Mouse (Mus musculus): ENCODE data around the gene Fam214a. TPM values are rescaled to one million over a fixed set of nuclear protein-coding genes. Genes with fewer than 3 reads are reported as not detected.

Gene Fam214a
- polyA plus RNA-seq, 1 experiment: 2.9 TPM

- Histone ChIP-seq H3K4me1 (ENCODE audit: control insufficient read depth, insufficient read depth, insufficient read length, low read length) (no peaks in the 10 kb centered on the region), H3K4me3 (ENCODE audit: low read depth, low read length) (no peak overlapping the region), H3K36me3 (ENCODE audit: control insufficient read depth, insufficient read depth, low read length) (peaks cover 7% of the 10 kb centered on the region), H3K27me3 (ENCODE audit: control insufficient read depth, insufficient read depth, low read length) (no peaks in the 10 kb centered on the region), H3K27ac (ENCODE audit: insufficient read depth, low read depth, low read length) (no peak overlapping the region)
- no peak for TF ChIP-seq CTCF (IDR thresholded peaks at IDR 0.05; ENCODE audit: extremely low read depth, insufficient read length, insufficient replicate concordance, low read depth, low read length)
- TF ChIP-seq POLR2A (IDR thresholded peaks at IDR 0.05; ENCODE audit: low read depth, low read length): no peak
- WGBS: 53% methylated on average over 7 of the region's 7 CpGs
Observed at GRCm38 (mm10) chr9:75024089-75024488, 71.4 kb downstream of the Fam214a start.

GRCm38 (mm10) chr9:75025689-75026088 is 73.0 kb downstream of the Fam214a start:
- Histone ChIP-seq H3K27me3 (ENCODE audit: control insufficient read depth, insufficient read depth, low read length) (no peaks in the 10 kb centered on the region), H3K27ac (ENCODE audit: insufficient read depth, low read depth, low read length) (no peak overlapping the region), H3K4me1 (ENCODE audit: control insufficient read depth, insufficient read depth, insufficient read length, low read length) (no peaks in the 10 kb centered on the region), H3K4me3 (ENCODE audit: low read depth, low read length) (no peak overlapping the region), H3K36me3 (ENCODE audit: control insufficient read depth, insufficient read depth, low read length) (0 out of 2 replicates have a peak, but pooled peaks cover 4% of the 10 kb centered on the region)
- TF ChIP-seq POLR2A (IDR thresholded peaks at IDR 0.05; ENCODE audit: low read depth, low read length) (no peak), CTCF (IDR thresholded peaks at IDR 0.05; ENCODE audit: extremely low read depth, insufficient read length, insufficient replicate concordance, low read depth, low read length) (peak; percentile 38; the same call in 1 of the 2 replicates)
- WGBS: 82% methylated on average over 6 of the region's 6 CpGs

DNA sequence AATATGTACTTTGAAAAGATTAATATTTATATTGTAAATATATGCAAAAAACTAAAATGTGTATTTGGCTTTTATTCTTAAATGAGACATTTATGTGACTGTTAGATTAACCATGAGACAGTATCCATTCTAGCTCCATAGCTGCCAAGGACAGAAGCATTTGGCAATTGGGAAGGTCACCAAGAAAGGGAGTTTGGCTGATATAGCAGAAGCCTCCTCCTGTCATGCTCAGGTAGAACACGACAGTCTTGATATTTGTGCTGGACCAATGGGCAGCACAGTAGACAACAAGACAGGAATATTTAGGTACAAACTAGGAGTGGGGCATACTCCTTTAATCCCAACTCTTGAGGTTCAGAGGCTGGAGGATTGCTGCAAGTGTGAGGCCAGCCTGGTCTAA is 79.7 kb downstream of the Fam214a start:
- Histone ChIP-seq H3K4me1 (ENCODE audit: control insufficient read depth, insufficient read depth, insufficient read length, low read length) (peaks cover 8% of the 10 kb centered on the region; the same call in 1 of the 2 replicates), H3K27ac (ENCODE audit: insufficient read depth, low read depth, low read length) (no peak overlapping the region), H3K4me3 (ENCODE audit: low read depth, low read length) (no peak overlapping the region), H3K36me3 (ENCODE audit: control insufficient read depth, insufficient read depth, low read length) (peaks cover 4% of the 10 kb centered on the region; the same call in 1 of the 2 replicates), H3K27me3 (ENCODE audit: control insufficient read depth, insufficient read depth, low read length) (no peaks in the 10 kb centered on the region)
- TF ChIP-seq POLR2A (IDR thresholded peaks at IDR 0.05; ENCODE audit: low read depth, low read length) (no peak), CTCF (IDR thresholded peaks at IDR 0.05; ENCODE audit: extremely low read depth, insufficient read length, insufficient replicate concordance, low read depth, low read length) (no peak)
- 83% methylated on average over 1 of the region's 1 CpGs for WGBS

DNA sequence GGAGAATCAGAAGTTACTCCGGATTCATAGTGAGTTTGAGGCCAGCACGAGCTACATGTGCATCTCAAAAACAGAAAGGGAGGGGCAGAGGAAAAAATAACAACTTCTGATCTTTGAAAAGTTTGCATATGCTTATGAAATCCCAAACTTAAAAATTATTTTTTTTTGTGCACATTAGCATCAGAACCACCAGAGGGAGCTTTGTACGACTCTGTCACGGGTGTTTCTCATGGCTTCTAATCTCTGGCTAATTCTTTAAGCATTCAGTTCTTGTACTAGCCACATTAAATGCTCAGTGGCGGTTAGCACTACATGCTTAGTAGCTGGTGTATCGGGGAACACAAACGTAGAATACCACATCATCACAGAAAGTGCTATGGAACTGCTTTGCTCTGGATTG is 80.5 kb downstream of the Fam214a start:
- H3K4me3 ChIP-seq (ENCODE audit: low read depth, low read length): no peak overlapping the region
- WGBS: 53% methylated on average over 7 of the region's 7 CpGs
- peaks cover 4% of the 10 kb centered on the region; the same call in 1 of the 2 replicates for H3K36me3 ChIP-seq (ENCODE audit: control insufficient read depth, insufficient read depth, low read length)
- H3K27me3 ChIP-seq (ENCODE audit: control insufficient read depth, insufficient read depth, low read length): no peaks in the 10 kb centered on the region
- H3K4me1 ChIP-seq (ENCODE audit: control insufficient read depth, insufficient read depth, insufficient read length, low read length): peaks cover 8% of the 10 kb centered on the region; the same call in 1 of the 2 replicates
- no peak overlapping the region for H3K27ac ChIP-seq (ENCODE audit: insufficient read depth, low read depth, low read length)
- TF ChIP-seq CTCF (IDR thresholded peaks at IDR 0.05; ENCODE audit: extremely low read depth, insufficient read length, insufficient replicate concordance, low read depth, low read length) (no peak), POLR2A (IDR thresholded peaks at IDR 0.05; ENCODE audit: low read depth, low read length) (no peak)

- Histone ChIP-seq H3K27me3 (ENCODE audit: control insufficient read depth, insufficient read depth, low read length) (no peaks in the 10 kb centered on the region), H3K4me1 (ENCODE audit: control insufficient read depth, insufficient read depth, insufficient read length, low read length) (peaks cover 11% of the 10 kb centered on the region; the same call in 1 of the 2 replicates), H3K4me3 (ENCODE audit: low read depth, low read length) (no peak overlapping the region), H3K36me3 (ENCODE audit: control insufficient read depth, insufficient read depth, low read length) (no peaks in the 10 kb centered on the region; the same call in 1 of the 2 replicates), H3K27ac (ENCODE audit: insufficient read depth, low read depth, low read length) (peak overlapping the region; percentile 74)
- no peak for TF ChIP-seq POLR2A (IDR thresholded peaks at IDR 0.05; ENCODE audit: low read depth, low read length)
- no peak for TF ChIP-seq CTCF (IDR thresholded peaks at IDR 0.05; ENCODE audit: extremely low read depth, insufficient read length, insufficient replicate concordance, low read depth, low read length)
- 8% methylated on average over 1 of the region's 1 CpGs for WGBS
Observed at GRCm38 (mm10) chr9:75034691-75035090, 82.0 kb downstream of the Fam214a start.

DNA sequence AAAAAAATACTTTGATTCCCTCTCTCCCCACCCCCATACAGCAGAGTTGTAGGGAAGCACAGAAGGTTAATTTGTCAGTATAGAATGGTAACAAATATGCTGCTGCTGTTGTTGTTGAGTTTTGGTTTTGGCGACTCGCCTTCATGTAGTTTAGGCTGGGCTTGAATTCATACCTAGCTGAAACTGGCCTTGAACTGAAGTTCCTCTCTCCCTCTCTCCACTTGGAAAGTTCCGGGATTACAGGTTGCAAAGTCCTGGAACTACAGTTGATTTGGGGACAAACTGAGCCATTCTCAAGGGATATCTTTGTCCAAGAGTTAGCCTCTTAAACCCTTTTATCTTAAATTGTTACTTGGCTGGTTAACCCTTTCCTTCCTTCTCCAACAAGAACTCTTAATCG is 83.3 kb downstream of the Fam214a start:
- no peaks in the 10 kb centered on the region for H3K27me3 ChIP-seq (ENCODE audit: control insufficient read depth, insufficient read depth, low read length)
- H3K4me1 ChIP-seq (ENCODE audit: control insufficient read depth, insufficient read depth, insufficient read length, low read length): peaks cover 11% of the 10 kb centered on the region; the same call in 1 of the 2 replicates
- WGBS: 66% methylated on average over 4 of the region's 4 CpGs
- peaks cover 2% of the 10 kb centered on the region; the same call in 1 of the 2 replicates for H3K36me3 ChIP-seq (ENCODE audit: control insufficient read depth, insufficient read depth, low read length)
- no peak for TF ChIP-seq POLR2A (IDR thresholded peaks at IDR 0.05; ENCODE audit: low read depth, low read length)
- no peak overlapping the region for H3K4me3 ChIP-seq (ENCODE audit: low read depth, low read length)
- no peak overlapping the region for H3K27ac ChIP-seq (ENCODE audit: insufficient read depth, low read depth, low read length)

DNA sequence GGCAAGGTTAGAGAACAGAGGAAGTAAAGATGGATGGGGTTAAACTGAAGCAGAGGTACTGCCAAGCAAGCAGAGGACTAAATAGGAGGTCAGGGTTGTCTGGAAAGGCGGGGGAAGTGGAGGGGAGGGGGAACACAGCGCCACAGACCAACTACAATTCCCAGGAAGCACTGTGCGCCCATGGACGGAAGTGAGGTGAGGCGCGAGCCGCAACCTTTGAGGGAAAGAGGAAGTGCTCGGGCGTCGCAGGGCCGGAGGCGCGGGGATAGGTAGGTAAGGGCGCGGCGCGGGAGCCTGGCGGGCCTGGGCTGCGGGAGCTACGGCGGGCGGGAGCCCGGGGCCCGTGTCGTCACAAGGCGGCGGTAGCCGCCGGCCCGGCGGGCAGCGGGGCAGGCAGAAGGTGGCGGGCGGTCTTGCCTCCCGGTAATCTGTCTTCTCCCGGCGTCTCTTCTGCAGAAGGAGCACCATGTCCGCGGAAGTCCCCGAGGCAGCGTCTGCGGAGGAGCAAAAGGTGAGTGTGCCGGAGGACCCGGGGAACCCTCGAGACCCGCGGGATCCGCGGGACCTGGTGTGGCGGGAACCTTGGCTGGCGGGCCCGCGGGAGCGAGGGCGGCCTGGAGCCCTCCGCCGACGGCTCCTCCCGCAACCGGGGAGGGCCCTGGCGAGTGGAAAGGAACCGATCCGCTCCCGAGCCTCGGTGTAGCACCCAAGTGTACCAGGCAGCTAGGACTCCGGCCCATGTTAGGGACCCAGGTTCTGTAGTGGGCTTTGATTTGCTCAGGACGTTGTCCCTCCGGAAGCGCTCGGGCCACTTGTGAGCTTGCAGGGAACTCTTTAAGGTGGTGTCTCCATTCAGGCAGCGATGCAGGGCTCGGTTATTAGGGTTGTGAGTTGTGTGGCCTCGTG is 85.0 kb downstream of the Fam214a start, which contains the start of gene Arpp19:
TSS of gene Arpp19 (plus strand) at position 164 of the 906 bp plus-strand sequence.
- TF ChIP-seq CTCF (IDR thresholded peaks at IDR 0.05; ENCODE audit: extremely low read depth, insufficient read length, insufficient replicate concordance, low read depth, low read length) (no peak), POLR2A (IDR thresholded peaks at IDR 0.05; ENCODE audit: low read depth, low read length) (peak; percentile 87)
- Histone ChIP-seq H3K27ac (ENCODE audit: insufficient read depth, low read depth, low read length) (peak within 1 kb of the TSS; percentile 61), H3K4me3 (ENCODE audit: low read depth, low read length) (peak within 1 kb of the TSS; percentile 99), H3K27me3 (ENCODE audit: control insufficient read depth, insufficient read depth, low read length) (no peaks in the 10 kb centered on the region), H3K4me1 (ENCODE audit: control insufficient read depth, insufficient read depth, insufficient read length, low read length) (peaks cover 11% of the 10 kb centered on the region; the same call in 1 of the 2 replicates), H3K36me3 (ENCODE audit: control insufficient read depth, insufficient read depth, low read length) (peaks cover 3% of the 10 kb centered on the region; the same call in 1 of the 2 replicates)
- under 1% methylated on average over 73 of the region's 73 CpGs for WGBS

Data from small intestine, adult 2 months (tissue).